Mouse (Mus musculus): Measurements from ENCODE around the gene Olfr643. TPM values are rescaled to one million over a fixed set of nuclear protein-coding genes. Genes with fewer than 3 reads are reported as not detected.
"Not testable (repeated sequence)": the region's sequence is repeated elsewhere in the genome, so short reads cannot be mapped to it uniquely, and the experiment has no call there.

Gene Olfr643
- total and polyA plus RNA-seq, 3 experiments, result not detected

DNA sequence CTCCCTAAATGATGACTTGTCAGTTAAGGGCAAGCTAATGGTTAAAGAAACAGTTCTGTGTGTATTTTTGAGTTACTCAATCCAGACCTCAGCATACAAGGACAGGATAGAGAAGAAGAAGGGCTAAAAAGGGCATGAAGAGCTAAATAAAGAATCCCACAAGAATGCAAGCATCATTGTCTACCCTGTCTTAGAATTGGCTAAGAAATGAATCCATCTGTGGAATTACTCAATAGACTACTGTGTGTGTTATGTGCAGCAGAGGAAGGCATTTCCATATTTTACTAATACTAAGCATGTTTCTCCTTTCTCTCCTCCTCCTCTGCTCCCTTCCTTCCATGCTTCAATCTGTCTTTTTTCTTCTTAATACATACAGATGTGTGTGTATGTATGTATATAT is 138.1 kb downstream of the Olfr643 start:
- Histone ChIP-seq H3K9me3 (replicated peaks) (no peaks in the 10 kb centered on the region), H3K4me3 (ENCODE audit: low read depth, low read length) (no peak overlapping the region), H3K4me1 (ENCODE audit: insufficient read depth, low read depth, low read length) (no peaks in the 10 kb centered on the region), H3K36me3 (replicated peaks) (no peaks in the 10 kb centered on the region), H3K27me3 (ENCODE audit: insufficient read depth, low read length) (no peaks in the 10 kb centered on the region)
- TF ChIP-seq GATA1 (IDR thresholded peaks at IDR 0.05; ENCODE audit: borderline replicate concordance, low read length) (no peak), TAL1 (conservative IDR thresholded peaks at IDR 0.05; ENCODE audit: low read depth, low read length) (no peak), CTCF (IDR thresholded peaks at IDR 0.05; ENCODE audit: low read depth, low read length) (no peak), POLR2AphosphoS5 (IDR thresholded peaks at IDR 0.05; ENCODE audit: insufficient replicate concordance, low read depth, low read length) (no peak), GATA2 (IDR thresholded peaks at IDR 0.05; ENCODE audit: borderline replicate concordance, low read depth, low read length) (no peak)
- DNase-seq (ENCODE audit: low spot score) (no peak), ATAC-seq (ENCODE audit: extremely low read depth, insufficient number of reproducible peaks, low FRiP score, poor library complexity, severe bottlenecking) (no peak)

GRCm38 (mm10) chr7:103998446-103998845 is 138.8 kb downstream of the Olfr643 start, which contains the start of gene Olfr638:
Gene Olfr638, plus strand, starts transcription at chr7:103998746.
- no peaks in the 10 kb centered on the region for H3K9me3 ChIP-seq (replicated peaks)
- H3K27me3 ChIP-seq (ENCODE audit: insufficient read depth, low read length), result no peaks in the 10 kb centered on the region
- no peaks in the 10 kb centered on the region for H3K4me1 ChIP-seq (ENCODE audit: insufficient read depth, low read depth, low read length)
- no peak within 1 kb of the TSS for H3K4me3 ChIP-seq (ENCODE audit: low read depth, low read length)
- TF ChIP-seq TAL1 (conservative IDR thresholded peaks at IDR 0.05; ENCODE audit: low read depth, low read length) (no peak), GATA1 (IDR thresholded peaks at IDR 0.05; ENCODE audit: borderline replicate concordance, low read length) (no peak), GATA2 (IDR thresholded peaks at IDR 0.05; ENCODE audit: borderline replicate concordance, low read depth, low read length) (no peak), CTCF (IDR thresholded peaks at IDR 0.05; ENCODE audit: low read depth, low read length) (no peak), POLR2AphosphoS5 (IDR thresholded peaks at IDR 0.05; ENCODE audit: insufficient replicate concordance, low read depth, low read length) (no peak)
- ATAC-seq (ENCODE audit: extremely low read depth, insufficient number of reproducible peaks, low FRiP score, poor library complexity, severe bottlenecking) (no peak), DNase-seq (ENCODE audit: low spot score) (no peak)
- H3K36me3 ChIP-seq (replicated peaks), result no peaks in the 10 kb centered on the region

- Histone ChIP-seq H3K4me1 (ENCODE audit: insufficient read depth, low read depth, low read length) (no peaks in the 10 kb centered on the region), H3K27me3 (ENCODE audit: insufficient read depth, low read length) (no peaks in the 10 kb centered on the region), H3K4me3 (ENCODE audit: low read depth, low read length) (no peak overlapping the region), H3K9me3 (replicated peaks) (no peaks in the 10 kb centered on the region), H3K36me3 (replicated peaks) (no peaks in the 10 kb centered on the region)
- TF ChIP-seq CTCF (IDR thresholded peaks at IDR 0.05; ENCODE audit: low read depth, low read length) (no peak), POLR2AphosphoS5 (IDR thresholded peaks at IDR 0.05; ENCODE audit: insufficient replicate concordance, low read depth, low read length) (no peak), TAL1 (conservative IDR thresholded peaks at IDR 0.05; ENCODE audit: low read depth, low read length) (no peak), GATA2 (IDR thresholded peaks at IDR 0.05; ENCODE audit: borderline replicate concordance, low read depth, low read length) (no peak), GATA1 (IDR thresholded peaks at IDR 0.05; ENCODE audit: borderline replicate concordance, low read length) (no peak)
- no peak for DNase-seq (ENCODE audit: low spot score)
- ATAC-seq (ENCODE audit: extremely low read depth, insufficient number of reproducible peaks, low FRiP score, poor library complexity, severe bottlenecking), result no peak
These were observed 165.4 kb downstream of the Olfr643 start for GRCm38 (mm10) chr7:103971782-103972181.

GRCm38 (mm10) chr7:103970852-103971251 is 166.4 kb downstream of the Olfr643 start, which contains the start of gene Olfr635:
Gene Olfr635, plus strand, starts transcription at chr7:103971152.
- TF ChIP-seq TAL1 (conservative IDR thresholded peaks at IDR 0.05; ENCODE audit: low read depth, low read length) (no peak), GATA1 (IDR thresholded peaks at IDR 0.05; ENCODE audit: borderline replicate concordance, low read length) (no peak), POLR2AphosphoS5 (IDR thresholded peaks at IDR 0.05; ENCODE audit: insufficient replicate concordance, low read depth, low read length) (no peak), CTCF (IDR thresholded peaks at IDR 0.05; ENCODE audit: low read depth, low read length) (no peak), GATA2 (IDR thresholded peaks at IDR 0.05; ENCODE audit: borderline replicate concordance, low read depth, low read length) (no peak)
- DNase-seq (ENCODE audit: low spot score), result no peak

DNA sequence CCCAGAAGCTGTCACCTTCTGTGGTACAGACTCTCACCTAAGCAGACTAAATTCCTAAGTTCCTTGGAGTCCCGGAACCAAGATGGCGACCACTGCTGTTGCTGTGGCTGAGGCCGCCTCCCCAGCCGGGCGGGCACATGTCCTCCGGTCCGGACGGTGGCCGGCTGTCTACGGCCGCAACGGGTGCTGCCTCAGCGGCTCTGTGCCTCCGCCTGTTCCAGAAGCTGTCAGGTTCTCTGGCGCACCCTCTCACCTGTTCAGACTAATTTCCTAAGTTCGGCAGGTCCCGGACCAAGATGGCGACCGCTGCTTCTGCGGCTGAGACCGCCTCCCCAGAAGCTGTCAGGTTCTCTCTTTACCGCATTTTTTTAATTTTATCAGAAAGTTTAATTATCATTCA is 170.3 kb downstream of the Olfr643 start:
- not testable (repeated sequence) for H3K4me3 ChIP-seq (ENCODE audit: low read depth, low read length); H3K9me3 ChIP-seq (replicated peaks); DNase-seq (ENCODE audit: low spot score); ATAC-seq (ENCODE audit: extremely low read depth, insufficient number of reproducible peaks, low FRiP score, poor library complexity, severe bottlenecking); H3K36me3 ChIP-seq (replicated peaks); H3K4me1 ChIP-seq (ENCODE audit: insufficient read depth, low read depth, low read length); H3K27me3 ChIP-seq (ENCODE audit: insufficient read depth, low read length)

More at GRCm38 (mm10) chr7:103970852-103971251, 166.4 kb downstream of the Olfr643 start, which contains the start of gene Olfr635:
- H3K4me1 ChIP-seq (ENCODE audit: insufficient read depth, low read depth, low read length), result no peaks in the 10 kb centered on the region
- no peak for ATAC-seq (ENCODE audit: extremely low read depth, insufficient number of reproducible peaks, low FRiP score, poor library complexity, severe bottlenecking)
- no peaks in the 10 kb centered on the region for H3K27me3 ChIP-seq (ENCODE audit: insufficient read depth, low read length)
- H3K36me3 ChIP-seq (replicated peaks), result no peaks in the 10 kb centered on the region
- H3K4me3 ChIP-seq (ENCODE audit: low read depth, low read length), result no peak within 1 kb of the TSS
- H3K9me3 ChIP-seq (replicated peaks), result no peaks in the 10 kb centered on the region

Other genes starting within 250 kb of the Olfr643 start
Only the 20 nearest of the 28 such genes appear.
- not detected in 2 replicates for gene Olfr635, start 166.3 kb downstream of the Olfr643 start, total RNA-seq (2014; fragmentation: Nextera tagmentation)
- gene Olfr635, start 166.3 kb downstream of the Olfr643 start, total RNA-seq (2017), result 0.12 and 0.33 TPM in 2 replicates
- not detected in 2 replicates for gene Olfr635, start 166.3 kb downstream of the Olfr643 start, polyA plus RNA-seq (2012)
- gene Olfr638, start 138.7 kb downstream of the Olfr643 start, total RNA-seq (2014; fragmentation: Nextera tagmentation), result not detected in 2 replicates
- not detected in 2 replicates for gene Olfr638, start 138.7 kb downstream of the Olfr643 start, total RNA-seq (2017)
- gene Olfr638, start 138.7 kb downstream of the Olfr643 start, polyA plus RNA-seq (2012), result not detected in 2 replicates
- not detected in 2 replicates for gene Olfr639, start 120.1 kb downstream of the Olfr643 start, total RNA-seq (2014; fragmentation: Nextera tagmentation)
- 0.17 and 0.22 TPM in 2 replicates for gene Olfr639, start 120.1 kb downstream of the Olfr643 start, total RNA-seq (2017)
- gene Olfr639, start 120.1 kb downstream of the Olfr643 start, polyA plus RNA-seq (2012), result not detected in 2 replicates
- not detected in 2 replicates for gene Olfr640, start 111.8 kb downstream of the Olfr643 start, total RNA-seq (2014; fragmentation: Nextera tagmentation)
- gene Olfr640, start 111.8 kb downstream of the Olfr643 start, total RNA-seq (2017), result 0.11 and 0.17 TPM in 2 replicates
- gene Olfr640, start 111.8 kb downstream of the Olfr643 start, polyA plus RNA-seq (2012), result not detected in 2 replicates
- gene Olfr641, start 102.0 kb downstream of the Olfr643 start, total RNA-seq (2014; fragmentation: Nextera tagmentation), result not detected in 2 replicates
- gene Olfr641, start 102.0 kb downstream of the Olfr643 start, total RNA-seq (2017), result 0.12 TPM in 1 of 2 replicates, not detected in the other
- not detected in 2 replicates for gene Olfr641, start 102.0 kb downstream of the Olfr643 start, polyA plus RNA-seq (2012)
- gene Olfr642, start 84.7 kb downstream of the Olfr643 start, total RNA-seq (2014; fragmentation: Nextera tagmentation), result not detected in 2 replicates
- 0.11 and 0.12 TPM in 2 replicates for gene Olfr642, start 84.7 kb downstream of the Olfr643 start, total RNA-seq (2017)
- not detected in 2 replicates for gene Olfr642, start 84.7 kb downstream of the Olfr643 start, polyA plus RNA-seq (2012)
- not detected in 2 replicates for gene 4930516K23Rik, start 76.0 kb downstream of the Olfr643 start, total RNA-seq (2014; fragmentation: Nextera tagmentation)
- gene 4930516K23Rik, start 76.0 kb downstream of the Olfr643 start, total RNA-seq (2017), result 0.05 and 0.23 TPM in 2 replicates
- gene 4930516K23Rik, start 76.0 kb downstream of the Olfr643 start, polyA plus RNA-seq (2012), result not detected in 2 replicates
- not detected in 2 replicates for gene Olfr644, start 65.5 kb downstream of the Olfr643 start, total RNA-seq (2014; fragmentation: Nextera tagmentation)
- 0.17 and 0.76 TPM in 2 replicates for gene Olfr644, start 65.5 kb downstream of the Olfr643 start, total RNA-seq (2017)
- gene Olfr644, start 65.5 kb downstream of the Olfr643 start, polyA plus RNA-seq (2012), result not detected in 2 replicates
- not detected in 2 replicates for gene Olfr645, start 51.9 kb downstream of the Olfr643 start, total RNA-seq (2014; fragmentation: Nextera tagmentation)
- 0.05 and 0.12 TPM in 2 replicates for gene Olfr645, start 51.9 kb downstream of the Olfr643 start, total RNA-seq (2017)
- not detected in 2 replicates for gene Olfr645, start 51.9 kb downstream of the Olfr643 start, polyA plus RNA-seq (2012)
- gene Olfr646, start 32.5 kb downstream of the Olfr643 start, total RNA-seq (2014; fragmentation: Nextera tagmentation), result not detected in 2 replicates
- 0.06 and 0.33 TPM in 2 replicates for gene Olfr646, start 32.5 kb downstream of the Olfr643 start, total RNA-seq (2017)
- gene Olfr646, start 32.5 kb downstream of the Olfr643 start, polyA plus RNA-seq (2012), result not detected in 2 replicates
- not detected in 2 replicates for gene Ubqln5, start 7.6 kb downstream of the Olfr643 start, total RNA-seq (2014; fragmentation: Nextera tagmentation)
- gene Ubqln5, start 7.6 kb downstream of the Olfr643 start, total RNA-seq (2017), result not detected in 2 replicates
- gene Ubqln5, start 7.6 kb downstream of the Olfr643 start, polyA plus RNA-seq (2012), result not detected in 2 replicates
- gene Ubqln3, start 5.9 kb upstream of the Olfr643 start, total RNA-seq (2014; fragmentation: Nextera tagmentation), result not detected in 2 replicates
- gene Ubqln3, start 5.9 kb upstream of the Olfr643 start, total RNA-seq (2017), result 0.22 TPM in 1 of 2 replicates, not detected in the other
- not detected in 2 replicates for gene Ubqln3, start 5.9 kb upstream of the Olfr643 start, polyA plus RNA-seq (2012)
- gene Ubqlnl, start 13.2 kb upstream of the Olfr643 start, total RNA-seq (2014; fragmentation: Nextera tagmentation), result not detected in 2 replicates
- 0.06 TPM in 1 of 2 replicates, not detected in the other for gene Ubqlnl, start 13.2 kb upstream of the Olfr643 start, total RNA-seq (2017)
- not detected in 2 replicates for gene Ubqlnl, start 13.2 kb upstream of the Olfr643 start, polyA plus RNA-seq (2012)
- gene Olfm5, start 27.4 kb upstream of the Olfr643 start, total RNA-seq (2014; fragmentation: Nextera tagmentation), result not detected in 2 replicates
- gene Olfm5, start 27.4 kb upstream of the Olfr643 start, total RNA-seq (2017), result 0.16 TPM in 1 of 2 replicates, not detected in the other
- not detected in 2 replicates for gene Olfm5, start 27.4 kb upstream of the Olfr643 start, polyA plus RNA-seq (2012)
- not detected in 2 replicates for gene Olfr648, start 46.0 kb upstream of the Olfr643 start, total RNA-seq (2014; fragmentation: Nextera tagmentation)
- gene Olfr648, start 46.0 kb upstream of the Olfr643 start, total RNA-seq (2017), result 0.22 and 0.23 TPM in 2 replicates
- gene Olfr648, start 46.0 kb upstream of the Olfr643 start, polyA plus RNA-seq (2012), result not detected in 2 replicates
- gene Olfr649, start 58.6 kb upstream of the Olfr643 start, total RNA-seq (2014; fragmentation: Nextera tagmentation), result not detected in 2 replicates
- 0.22 TPM in 1 of 2 replicates, not detected in the other for gene Olfr649, start 58.6 kb upstream of the Olfr643 start, total RNA-seq (2017)
- not detected in 2 replicates for gene Olfr649, start 58.6 kb upstream of the Olfr643 start, polyA plus RNA-seq (2012)
- 0.23 TPM in 1 of 2 replicates, not detected in the other for gene Trim6, start 81.4 kb upstream of the Olfr643 start, total RNA-seq (2014; fragmentation: Nextera tagmentation)
- gene Trim6, start 81.4 kb upstream of the Olfr643 start, total RNA-seq (2017), result 0.05 TPM in 1 of 2 replicates, not detected in the other
- not detected in 2 replicates for gene Trim6, start 81.4 kb upstream of the Olfr643 start, polyA plus RNA-seq (2012)
- 1.7 and 4.9 TPM in 2 replicates for gene Trim34a, start 107.1 kb upstream of the Olfr643 start, total RNA-seq (2014; fragmentation: Nextera tagmentation)
- gene Trim34a, start 107.1 kb upstream of the Olfr643 start, total RNA-seq (2017), result 6.9 and 8.6 TPM in 2 replicates
- 0.22 and 0.25 TPM in 2 replicates for gene Trim34a, start 107.1 kb upstream of the Olfr643 start, polyA plus RNA-seq (2012)
- gene Trim5, start 150.7 kb upstream of the Olfr643 start, total RNA-seq (2014; fragmentation: Nextera tagmentation), result not detected in 2 replicates
- 0.33 and 0.35 TPM in 2 replicates for gene Trim5, start 150.7 kb upstream of the Olfr643 start, total RNA-seq (2017)
- not detected in 2 replicates for gene Trim5, start 150.7 kb upstream of the Olfr643 start, polyA plus RNA-seq (2012)
- 0.30 and 3.8 TPM in 2 replicates for gene Trim12a, start 178.1 kb upstream of the Olfr643 start, total RNA-seq (2014; fragmentation: Nextera tagmentation)
- gene Trim12a, start 178.1 kb upstream of the Olfr643 start, total RNA-seq (2017), result not detected in 2 replicates
- not detected in 2 replicates for gene Trim12a, start 178.1 kb upstream of the Olfr643 start, polyA plus RNA-seq (2012)

Measured in G1E (cell line).